Mouse (Mus musculus) kidney, embryonic 16.5 days (tissue): ENCODE data around the gene Prrg3. TPM values are rescaled to one million over a fixed set of nuclear protein-coding genes. Genes with fewer than 3 reads are reported as not detected.
"Not testable (repeated sequence)": the region's sequence is repeated elsewhere in the genome, so short reads cannot be mapped to it uniquely, and the experiment has no call there.

Experiments
- ATAC-seq: fragments of 200-750 bp; cut with Nextera tagmentation; 2 replicates; pipeline ENCODE4 v1.8.0; 2017; ENCODE audit warnings: moderate TSS enrichment; ENCODE audit not compliant: low FRiP score, low TSS enrichment
- H3K27ac ChIP-seq: fragments of 300-500 bp; sonication (generic); 2 replicates; pipeline ENCODE4 v1.5.1; 2014; ENCODE audit warnings: low read length
- H3K27me3 ChIP-seq: fragments of 300-500 bp; sonication (generic); 2 replicates; pipeline ENCODE4 v1.6.1; 2014; ENCODE audit warnings: low read length, control low read depth, mixed read lengths; ENCODE audit not compliant: insufficient read depth
- H3K36me3 ChIP-seq: fragments of 300-500 bp; sonication (generic); 2 replicates; pipeline ENCODE4 v1.6.1; 2014; ENCODE audit warnings: low read length, control low read depth, mixed read lengths; ENCODE audit not compliant: insufficient read depth
- H3K4me1 ChIP-seq: fragments of 300-500 bp; sonication (generic); 2 replicates; pipeline ENCODE4 v1.6.1; 2014; ENCODE audit warnings: low read length, control low read depth, mixed read lengths; ENCODE audit not compliant: insufficient read depth
- H3K4me2 ChIP-seq: fragments of 300-500 bp; sonication (generic); replicated peaks from 2 replicates; pipeline ENCODE4 v1.6.1; 2014; ENCODE audit warnings: low read depth, low read length
- H3K4me3 ChIP-seq: fragments of 300-500 bp; sonication (generic); 2 replicates; pipeline ENCODE4 v1.5.1; 2014; ENCODE audit warnings: mild to moderate bottlenecking, low read length
- H3K9ac ChIP-seq: fragments of 300-500 bp; sonication (generic); replicated peaks from 2 replicates; pipeline ENCODE4 v1.6.1; 2014; ENCODE audit warnings: low read length
- H3K9me3 ChIP-seq: fragments of 300-500 bp; sonication (generic); 2 replicates; pipeline ENCODE4 v1.6.1; 2016; ENCODE audit warnings: low read length, control low read depth
- WGBS: fragments of 180-500 bp; shearing (Covaris S2); extraction: QIAGEN DNeasy Blood & Tissue Kit; methylation state at CpG from one replicate; pipeline ENCODE4 v1.1.7; 2014; 5-methylcytosine and 5-hydroxymethylcytosine counted together
- polyA plus RNA-seq: library from polyadenylated mRNA; unstranded; fragments of >200 nt; fragmentation: Nextera tagmentation; extraction: Ambion mirVana; gene quantifications from 2 replicates; pipeline ENCODE4 v1.2.1, GENCODE M21; 2015

Prrg3 gene
- 11.3 and 12.1 TPM in 2 replicates for polyA plus RNA-seq

GRCm38 (mm10) chrX:71962073-71963051, at the start of gene Prrg3:
Gene Prrg3 (plus strand): TSS chrX:71962624.
- peak; percentile 96 for ATAC-seq
- Histone ChIP-seq H3K27me3 (peaks cover 7% of the 10 kb centered on the region; the same call in 1 of the 2 replicates), H3K9ac (peak within 1 kb of the TSS; percentile 73), H3K36me3 (no peaks in the 10 kb centered on the region), H3K9me3 (no peaks in the 10 kb centered on the region), H3K4me1 (peaks cover 5% of the 10 kb centered on the region; the same call in 1 of the 2 replicates), H3K27ac (no peak within 1 kb of the TSS), H3K4me3 (peak within 1 kb of the TSS; percentile 59), H3K4me2 (peak within 1 kb of the TSS; percentile 68)
- 20% methylated on average over 44 of the region's 72 CpGs for WGBS

DNA sequence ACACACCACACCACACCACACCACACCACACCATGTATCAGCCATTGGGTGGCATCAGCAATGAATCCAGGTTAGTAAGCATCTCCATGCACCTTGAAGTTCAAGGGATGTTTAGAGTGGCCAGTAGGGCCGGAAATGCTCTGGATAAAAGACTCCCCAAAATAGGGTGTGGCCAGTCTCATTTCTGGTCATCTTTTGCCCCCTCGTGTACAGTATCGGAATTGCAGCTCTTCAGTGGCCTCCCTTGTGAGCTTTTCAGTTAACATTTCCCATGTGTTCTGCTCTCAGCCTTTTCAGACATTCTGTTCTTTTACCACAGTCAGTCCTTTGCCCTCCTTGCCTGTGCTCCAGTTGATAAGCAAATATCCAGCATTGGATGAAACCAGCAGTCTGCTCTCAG, 15.8 kb upstream of the Prrg3 start:
- ATAC-seq, result no peak; the same call in 1 of the 2 replicates
- no peaks in the 10 kb centered on the region for H3K36me3 ChIP-seq
- WGBS, result 21% methylated on average over 3 of the region's 3 CpGs

DNA sequence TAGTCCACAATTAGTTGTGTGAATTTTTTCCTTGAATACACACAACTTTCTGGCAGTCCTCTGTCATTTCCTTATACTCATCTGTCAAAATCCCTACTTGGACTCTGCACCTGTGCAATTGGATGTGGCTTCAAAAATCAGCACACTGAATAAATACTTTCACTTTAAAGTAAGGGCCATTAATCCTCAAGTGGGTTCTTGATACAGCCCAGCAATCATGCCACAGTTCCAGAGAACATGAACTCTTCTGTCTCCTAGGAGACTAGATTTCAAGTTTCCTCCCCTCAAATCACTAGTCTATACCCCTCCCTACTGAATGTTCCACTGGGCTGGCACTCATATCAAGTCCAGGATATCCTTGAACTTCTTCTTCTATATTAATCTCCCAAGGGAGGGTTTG, 4.1 kb upstream of the Prrg3 start:
- H3K27ac ChIP-seq, result no peak overlapping the region
- no peak overlapping the region for H3K4me3 ChIP-seq
- no peaks in the 10 kb centered on the region for H3K9me3 ChIP-seq
- H3K9ac ChIP-seq, result no peak overlapping the region
- H3K27me3 ChIP-seq, result peaks cover 7% of the 10 kb centered on the region; the same call in 1 of the 2 replicates
- no peak overlapping the region for H3K4me2 ChIP-seq
- no peaks in the 10 kb centered on the region for H3K36me3 ChIP-seq
- ATAC-seq, result no peak
- no peaks in the 10 kb centered on the region for H3K4me1 ChIP-seq

More for the DNA sequence above, 15.8 kb upstream of the Prrg3 start:
- Histone ChIP-seq H3K27ac (no peak overlapping the region), H3K27me3 (peaks cover 6% of the 10 kb centered on the region; the same call in 1 of the 2 replicates), H3K9me3 (no peaks in the 10 kb centered on the region), H3K9ac (no peak overlapping the region), H3K4me3 (no peak overlapping the region), H3K4me2 (no peak overlapping the region), H3K4me1 (no peaks in the 10 kb centered on the region)

DNA sequence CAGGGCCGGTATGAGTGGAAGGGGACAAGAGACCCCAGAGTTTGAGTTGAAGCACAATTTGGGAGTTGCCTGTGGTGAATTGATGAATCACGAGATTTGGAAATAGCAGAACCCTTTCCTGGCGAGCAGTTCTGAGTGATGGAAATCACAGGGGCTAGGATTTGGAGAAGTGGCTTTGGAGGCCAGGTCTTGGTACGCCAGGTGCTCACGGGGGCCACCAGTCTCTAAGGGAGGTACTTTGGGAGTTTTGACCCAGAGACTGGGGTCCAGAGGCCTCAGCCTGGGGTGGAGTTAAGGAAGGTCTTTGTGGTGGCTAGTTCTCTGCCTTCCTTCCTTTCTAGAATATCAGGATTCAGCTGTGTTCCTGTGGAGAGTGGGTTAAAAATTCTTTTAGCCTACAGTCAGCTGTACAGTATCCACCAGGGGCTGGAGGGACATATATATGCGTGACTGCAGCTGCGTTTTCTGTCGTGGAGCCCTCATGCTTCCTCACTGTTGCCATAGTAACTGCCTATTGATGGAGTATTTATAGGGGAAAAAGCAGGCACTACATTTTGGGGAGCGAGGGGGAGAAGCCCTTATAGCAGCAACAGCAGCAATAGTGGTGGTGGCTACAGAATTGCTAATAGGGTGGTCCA, 970 bp downstream of the Prrg3 start:
- no peak for ATAC-seq
- H3K27ac ChIP-seq, result no peak overlapping the region
- peak overlapping the region; percentile 73 for H3K9ac ChIP-seq
- H3K4me1 ChIP-seq, result peaks cover 5% of the 10 kb centered on the region; the same call in 1 of the 2 replicates
- no peaks in the 10 kb centered on the region for H3K9me3 ChIP-seq
- peak overlapping the region; percentile 59 for H3K4me3 ChIP-seq
- H3K4me2 ChIP-seq, result peak overlapping the region; percentile 68
- WGBS, result 38% methylated on average over 9 of the region's 9 CpGs
- H3K27me3 ChIP-seq, result peaks cover 7% of the 10 kb centered on the region; the same call in 1 of the 2 replicates
- H3K36me3 ChIP-seq, result no peaks in the 10 kb centered on the region

GRCm38 (mm10) chrX:71968216-71968615, 5.8 kb downstream of the Prrg3 start:
- Histone ChIP-seq H3K9ac (no peak overlapping the region), H3K4me1 (peaks cover 5% of the 10 kb centered on the region; the same call in 1 of the 2 replicates), H3K36me3 (no peaks in the 10 kb centered on the region), H3K9me3 (no peaks in the 10 kb centered on the region), H3K27me3 (peaks cover 3% of the 10 kb centered on the region; the same call in 1 of the 2 replicates), H3K4me3 (no peak overlapping the region), H3K27ac (no peak overlapping the region), H3K4me2 (no peak overlapping the region)
- WGBS, result 70% methylated on average over 1 of the region's 1 CpGs
- no peak for ATAC-seq

- no peak overlapping the region for H3K4me2 ChIP-seq
- no peak for ATAC-seq
- no peak overlapping the region for H3K27ac ChIP-seq
- H3K9me3 ChIP-seq, result no peaks in the 10 kb centered on the region
- peaks cover 3% of the 10 kb centered on the region; the same call in 1 of the 2 replicates for H3K27me3 ChIP-seq
- WGBS, result 78% methylated on average over 6 of the region's 6 CpGs
- no peak overlapping the region for H3K9ac ChIP-seq
- no peak overlapping the region for H3K4me3 ChIP-seq
- no peaks in the 10 kb centered on the region for H3K36me3 ChIP-seq
- H3K4me1 ChIP-seq, result peaks cover under 1% of the 10 kb centered on the region; the same call in 1 of the 2 replicates
Observed at GRCm38 (mm10) chrX:71968816-71969215, 6.4 kb downstream of the Prrg3 start.

DNA sequence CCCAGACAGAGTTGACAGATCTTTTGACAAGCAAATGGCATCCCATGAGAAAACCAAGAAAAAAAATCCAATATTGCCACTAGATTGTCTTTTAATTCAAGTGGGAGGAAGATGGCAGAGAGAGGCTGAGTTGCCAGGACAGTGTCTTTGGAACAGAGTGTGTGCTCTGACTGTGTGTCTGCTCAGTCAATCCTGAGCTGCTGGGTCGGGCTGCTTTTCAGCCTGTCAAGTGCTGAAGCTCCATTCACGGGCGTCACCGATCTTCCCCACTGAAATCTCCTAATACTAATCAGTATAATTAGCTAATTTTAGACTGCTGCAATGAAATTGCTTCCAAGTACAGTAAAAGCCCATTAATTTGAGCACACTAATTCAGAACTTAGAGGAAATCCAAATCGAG, 8.9 kb downstream of the Prrg3 start:
- H3K4me1 ChIP-seq, result no peaks in the 10 kb centered on the region
- H3K9ac ChIP-seq, result no peak overlapping the region
- H3K4me3 ChIP-seq, result no peak overlapping the region
- H3K27me3 ChIP-seq, result peaks cover 3% of the 10 kb centered on the region; the same call in 1 of the 2 replicates
- H3K9me3 ChIP-seq, result no peaks in the 10 kb centered on the region
- 78% methylated on average over 5 of the region's 5 CpGs for WGBS
- no peak overlapping the region for H3K4me2 ChIP-seq
- no peaks in the 10 kb centered on the region for H3K36me3 ChIP-seq
- no peak for ATAC-seq
- no peak overlapping the region for H3K27ac ChIP-seq

GRCm38 (mm10) chrX:71972686-71973085, 10.3 kb downstream of the Prrg3 start, which contains the start of gene Fate1:
Gene Fate1 (plus strand): TSS chrX:71972986.
- Histone ChIP-seq H3K4me3 (no peak within 1 kb of the TSS), H3K9me3 (no peaks in the 10 kb centered on the region), H3K27me3 (peaks cover 3% of the 10 kb centered on the region; the same call in 1 of the 2 replicates), H3K4me2 (no peak within 1 kb of the TSS), H3K4me1 (no peaks in the 10 kb centered on the region), H3K36me3 (no peaks in the 10 kb centered on the region), H3K27ac (no peak within 1 kb of the TSS), H3K9ac (no peak within 1 kb of the TSS)
- 58% methylated on average over 2 of the region's 2 CpGs for WGBS
- no peak for ATAC-seq

DNA sequence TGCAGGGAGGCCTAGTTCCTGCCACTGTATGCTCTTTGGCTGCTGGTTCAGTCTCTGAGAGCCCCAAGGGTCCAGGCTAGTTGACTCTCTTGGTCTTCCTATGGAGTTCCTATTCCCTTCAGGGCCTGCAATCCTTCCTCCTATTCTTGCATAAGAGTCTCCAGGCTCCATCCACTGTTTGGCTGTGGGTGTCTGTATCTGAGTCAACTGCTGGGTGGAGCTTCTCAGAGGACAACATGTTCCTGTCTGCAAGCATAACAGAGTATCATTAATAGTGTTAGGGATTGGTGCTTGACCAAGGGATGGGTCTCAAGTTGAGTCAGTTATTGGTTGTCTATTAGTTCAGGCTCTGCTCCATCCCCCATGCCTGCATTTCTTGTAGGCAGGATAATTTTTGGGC, 15.3 kb downstream of the Prrg3 start:
- not testable (repeated sequence) for H3K9me3 ChIP-seq, ATAC-seq, H3K4me2 ChIP-seq, H3K27me3 ChIP-seq, H3K36me3 ChIP-seq, H3K4me1 ChIP-seq, H3K27ac ChIP-seq, H3K4me3 ChIP-seq, H3K9ac ChIP-seq
